Mouse (Mus musculus): ENCODE measurements around the gene Aox4.

GRCm38 (mm10) chr1:58311221-58311864 lies 101.1 kb downstream of the Aox4 start:
- TF ChIP-seq POLR2A (IDR thresholded peaks at IDR 0.05; ENCODE audit: extremely low read depth, insufficient read depth, low read length) = no peak
- no peak for TF ChIP-seq CTCF (IDR thresholded peaks at IDR 0.05; ENCODE audit: extremely low read depth, insufficient read depth, low read length)
